Mouse (Mus musculus): Measurements from ENCODE around the gene Majin.

GRCm38 (mm10) chr19:6178775-6179174 is 5.4 kb upstream of the Majin start:
- TF ChIP-seq CTCF (IDR thresholded peaks at IDR 0.05; ENCODE audit: low read depth, low read length) (no peak), POLR2A (IDR thresholded peaks at IDR 0.05; ENCODE audit: borderline replicate concordance, low read depth, low read length) (no peak)
